Mouse (Mus musculus) gonadal fat pad, adult 2 months (tissue): ENCODE measurements around the gene Gm11569. TPM values are rescaled to one million over a fixed set of nuclear protein-coding genes. Genes with fewer than 3 reads are reported as not detected.
"Not testable (repeated sequence)": the region's sequence is repeated elsewhere in the genome, so short reads cannot be mapped to it uniquely, and the experiment has no call there.

Experiments
- DNase-seq: peaks from one replicate; pipeline ENCODE4 v3.0.0-alpha.2; 2012; ENCODE audit warnings: low read depth
- polyA plus RNA-seq: library from polyadenylated mRNA; depleted of rRNA; stranded (reverse); fragments of >200 nt; gene quantifications from 2 replicates; pipeline ENCODE4 v1.2.3, GENCODE M21; 2012; rRNA removed

Gm11569 gene
- not detected in 2 replicates for polyA plus RNA-seq

GRCm38 (mm10) chr11:99798832-99799231, at the start of gene Gm11569:
Gene Gm11569 (minus strand): TSS chr11:99798932.
- not testable (repeated sequence) for DNase-seq

- no peak for DNase-seq
Measured at GRCm38 (mm10) chr11:99846746-99847145, 48.0 kb upstream of the Gm11569 start.

- DNase-seq, result no peak
Measured at GRCm38 (mm10) chr11:99842185-99842584, 43.5 kb upstream of the Gm11569 start.

GRCm38 (mm10) chr11:99837966-99838365, 39.2 kb upstream of the Gm11569 start, which contains the start of gene 2300003K06Rik:
Gene 2300003K06Rik (minus strand): TSS chr11:99838066.
- no peak for DNase-seq

- DNase-seq, result not testable (repeated sequence)
Measured at GRCm38 (mm10) chr11:99815566-99815965, 16.8 kb upstream of the Gm11569 start, which contains the start of gene Gm11564. Gene Gm11564 (minus strand): TSS chr11:99815666.

- DNase-seq, result not testable (repeated sequence)
Measured at GRCm38 (mm10) chr11:99809792-99810191, 11.1 kb upstream of the Gm11569 start, which contains the start of gene Krtap4-13. Gene Krtap4-13 (minus strand): TSS chr11:99809892.

- DNase-seq, result not testable (repeated sequence)
Measured at GRCm38 (mm10) chr11:99804346-99804745, 5.6 kb upstream of the Gm11569 start, which contains the start of gene Gm11554. Gene Gm11554 (minus strand): TSS chr11:99804446.

GRCm38 (mm10) chr11:99793367-99793766, 5.4 kb downstream of the Gm11569 start, which contains the start of gene Gm11596:
Gene Gm11596 (minus strand): TSS chr11:99793467.
- DNase-seq, result no peak

- DNase-seq, result not testable (repeated sequence)
Measured at GRCm38 (mm10) chr11:99784900-99785299, 13.8 kb downstream of the Gm11569 start, which contains the start of gene Krtap4-9. Gene Krtap4-9 (plus strand): TSS chr11:99785200.

- DNase-seq, result no peak
Measured at GRCm38 (mm10) chr11:99780604-99781003, 18.1 kb downstream of the Gm11569 start, which contains the start of gene Krtap4-8. Gene Krtap4-8 (minus strand): TSS chr11:99780704.

GRCm38 (mm10) chr11:99778401-99778800, 20.3 kb downstream of the Gm11569 start:
- DNase-seq, result no peak

- not testable (repeated sequence) for DNase-seq
Measured at GRCm38 (mm10) chr11:99772813-99773212, 25.9 kb downstream of the Gm11569 start, which contains the start of gene Gm11595. Gene Gm11595 (minus strand): TSS chr11:99772913.

- DNase-seq, result no peak
Measured at GRCm38 (mm10) chr11:99768410-99768809, 30.3 kb downstream of the Gm11569 start.

- no peak for DNase-seq
Measured at GRCm38 (mm10) chr11:99758877-99759276, 39.9 kb downstream of the Gm11569 start.

Other genes starting within 250 kb of the Gm11569 start
- 0.66 and 1.0 TPM in 2 replicates for gene Krtap3-3, start 248.1 kb downstream of the Gm11569 start, polyA plus RNA-seq
- gene Krtap3-2, start 242.1 kb downstream of the Gm11569 start, polyA plus RNA-seq, result not detected in 2 replicates
- not detected in 2 replicates for gene Gm11939, start 239.5 kb downstream of the Gm11569 start, polyA plus RNA-seq
- gene Krtap3-1, start 232.3 kb downstream of the Gm11569 start, polyA plus RNA-seq, result not detected in 2 replicates
- gene Krtap1-5, start 217.9 kb downstream of the Gm11569 start, polyA plus RNA-seq, result not detected in 2 replicates
- not detected in 2 replicates for gene Krtap1-4, start 215.3 kb downstream of the Gm11569 start, polyA plus RNA-seq
- gene Krtap1-3, start 207.6 kb downstream of the Gm11569 start, polyA plus RNA-seq, result not detected in 2 replicates
- gene Krtap9-3, start 200.8 kb downstream of the Gm11569 start, polyA plus RNA-seq, result not detected in 2 replicates
- not detected in 2 replicates for gene Gm11938, start 195.6 kb downstream of the Gm11569 start, polyA plus RNA-seq
- not detected in 2 replicates for gene Gm11937, start 188.7 kb downstream of the Gm11569 start, polyA plus RNA-seq
- gene Krtap2-4, start 184.1 kb downstream of the Gm11569 start, polyA plus RNA-seq, result not detected in 2 replicates
- not detected in 2 replicates for gene Gm11562, start 178.5 kb downstream of the Gm11569 start, polyA plus RNA-seq
- gene Krtap4-1, start 170.7 kb downstream of the Gm11569 start, polyA plus RNA-seq, result not detected in 2 replicates
- not detected in 2 replicates for gene Krtap4-2, start 163.8 kb downstream of the Gm11569 start, polyA plus RNA-seq
- not detected in 2 replicates for gene Krtap4-7, start 154.8 kb downstream of the Gm11569 start, polyA plus RNA-seq
- not detected in 2 replicates for gene Gm11555, start 148.7 kb downstream of the Gm11569 start, polyA plus RNA-seq
- gene Gm11563, start 140.0 kb downstream of the Gm11569 start, polyA plus RNA-seq, result not detected in 2 replicates
- gene Krtap4-6, start 133.0 kb downstream of the Gm11569 start, polyA plus RNA-seq, result not detected in 2 replicates
- gene Gm14190, start 108.2 kb downstream of the Gm11569 start, polyA plus RNA-seq, result not detected in 2 replicates
- not detected in 2 replicates for gene Gm14180, start 64.6 kb downstream of the Gm11569 start, polyA plus RNA-seq
- gene Gm11595, start 26.0 kb downstream of the Gm11569 start, polyA plus RNA-seq, result not detected in 2 replicates
- not detected in 2 replicates for gene Krtap4-8, start 18.2 kb downstream of the Gm11569 start, polyA plus RNA-seq
- gene Krtap4-9, start 13.7 kb downstream of the Gm11569 start, polyA plus RNA-seq, result not detected in 2 replicates
- not detected in 2 replicates for gene Gm11596, start 5.5 kb downstream of the Gm11569 start, polyA plus RNA-seq
- gene Gm11554, start 5.5 kb upstream of the Gm11569 start, polyA plus RNA-seq, result not detected in 2 replicates
- not detected in 2 replicates for gene Krtap4-13, start 11.0 kb upstream of the Gm11569 start, polyA plus RNA-seq
- gene Gm11564, start 16.7 kb upstream of the Gm11569 start, polyA plus RNA-seq, result not detected in 2 replicates
- not detected in 2 replicates for gene 2300003K06Rik, start 39.1 kb upstream of the Gm11569 start, polyA plus RNA-seq
- gene Krtap4-16, start 52.7 kb upstream of the Gm11569 start, polyA plus RNA-seq, result not detected in 2 replicates
- not detected in 2 replicates for gene Gm11568, start 59.0 kb upstream of the Gm11569 start, polyA plus RNA-seq
- gene Gm11559, start 65.5 kb upstream of the Gm11569 start, polyA plus RNA-seq, result not detected in 2 replicates
- gene Krtap9-1, start 74.5 kb upstream of the Gm11569 start, polyA plus RNA-seq, result not detected in 2 replicates
- not detected in 2 replicates for gene Gm11567, start 80.3 kb upstream of the Gm11569 start, polyA plus RNA-seq
- gene Krtap31-1, start 109.0 kb upstream of the Gm11569 start, polyA plus RNA-seq, result not detected in 2 replicates
- gene Gm11565, start 115.8 kb upstream of the Gm11569 start, polyA plus RNA-seq, result not detected in 2 replicates
- not detected in 2 replicates for gene Krtap31-2, start 137.4 kb upstream of the Gm11569 start, polyA plus RNA-seq
- gene Krtap9-5, start 149.5 kb upstream of the Gm11569 start, polyA plus RNA-seq, result not detected in 2 replicates
- gene Krtap29-1, start 180.1 kb upstream of the Gm11569 start, polyA plus RNA-seq, result not detected in 2 replicates
- gene Krtap16-1, start 187.7 kb upstream of the Gm11569 start, polyA plus RNA-seq, result not detected in 2 replicates
- gene Krtap17-1, start 195.1 kb upstream of the Gm11569 start, polyA plus RNA-seq, result not detected in 2 replicates
- gene Krt33a, start 217.3 kb upstream of the Gm11569 start, polyA plus RNA-seq, result 0.09 TPM in 1 of 2 replicates, not detected in the other
- gene Krt33b, start 230.9 kb upstream of the Gm11569 start, polyA plus RNA-seq, result not detected in 2 replicates
- gene Krt34, start 242.6 kb upstream of the Gm11569 start, polyA plus RNA-seq, result not detected in 2 replicates